Mouse (Mus musculus): ENCODE measurements at regions not wholly inside any gene's neighbourhood (a gene's known extent, or its start where the extent isn't known, plus 50 kb on each side); places are given as distances from the start of the nearest gene placed in this dataset.

GRCm38 (mm10) chr13:99847531-99847930 is 53.4 kb downstream of the Cartpt start:
- TF ChIP-seq EP300 (IDR thresholded peaks at IDR 0.05; ENCODE audit: insufficient read depth, low read depth, low read length) (no peak), POLR2A (IDR thresholded peaks at IDR 0.05; ENCODE audit: insufficient read depth, low read depth, low read length) (no peak), CTCF (IDR thresholded peaks at IDR 0.05) (no peak)
- H3K9ac ChIP-seq (ENCODE audit: low read depth, low read length) = no peak overlapping the region
- DNase-seq = no peak

GRCm38 (mm10) chr13:99842626-99843025 is 58.3 kb downstream of the Cartpt start:
- Histone ChIP-seq H3K9ac (ENCODE audit: low read depth, low read length) (no peak overlapping the region), H3K27me3 (ENCODE audit: control insufficient read depth, insufficient read depth, low read length) (no peaks in the 10 kb centered on the region), H3K36me3 (ENCODE audit: control insufficient read depth, insufficient read depth, low read length) (peaks cover 2% of the 10 kb centered on the region; the same call in 1 of the 2 replicates), H3K4me3 (no peak overlapping the region), H3K79me2 (replicated peaks; ENCODE audit: control insufficient read depth, insufficient read depth, low read length) (no peaks in the 10 kb centered on the region), H3K4me1 (ENCODE audit: control insufficient read depth, insufficient read depth, low read length) (peaks cover 3% of the 10 kb centered on the region; the same call in 1 of the 2 replicates), H3K27ac (no peak overlapping the region)
- intact Hi-C loops (cut with DNase I) = no loop called here
- DNase-seq = no peak
- no peak for TF ChIP-seq EP300 (IDR thresholded peaks at IDR 0.05; ENCODE audit: insufficient read depth, low read depth, low read length)
- TF ChIP-seq POLR2A (IDR thresholded peaks at IDR 0.05; ENCODE audit: insufficient read depth, low read depth, low read length) = no peak
- TF ChIP-seq CTCF (IDR thresholded peaks at IDR 0.05) = peak; percentile 57
- 25% methylated on average over 9 of the region's 9 CpGs for WGBS

More at GRCm38 (mm10) chr13:99847531-99847930, 53.4 kb downstream of the Cartpt start:
- H3K27me3 ChIP-seq (ENCODE audit: control insufficient read depth, insufficient read depth, low read length) = no peaks in the 10 kb centered on the region
- no peaks in the 10 kb centered on the region for H3K79me2 ChIP-seq (replicated peaks; ENCODE audit: control insufficient read depth, insufficient read depth, low read length)
- H3K27ac ChIP-seq = no peak overlapping the region
- peaks cover 3% of the 10 kb centered on the region; the same call in 1 of the 2 replicates for H3K4me1 ChIP-seq (ENCODE audit: control insufficient read depth, insufficient read depth, low read length)
- WGBS = 30% methylated on average over 13 of the region's 13 CpGs
- peaks cover 2% of the 10 kb centered on the region for H3K36me3 ChIP-seq (ENCODE audit: control insufficient read depth, insufficient read depth, low read length)
- no peak overlapping the region for H3K4me3 ChIP-seq
- intact Hi-C loops (cut with DNase I) = no loop called here

- Histone ChIP-seq H3K4me1 (ENCODE audit: control insufficient read depth, insufficient read depth, low read length) (peaks cover 4% of the 10 kb centered on the region; the same call in 1 of the 2 replicates), H3K27ac (no peak overlapping the region), H3K27me3 (ENCODE audit: control insufficient read depth, insufficient read depth, low read length) (no peaks in the 10 kb centered on the region), H3K9ac (ENCODE audit: low read depth, low read length) (no peak overlapping the region), H3K79me2 (replicated peaks; ENCODE audit: control insufficient read depth, insufficient read depth, low read length) (no peaks in the 10 kb centered on the region), H3K4me3 (no peak overlapping the region), H3K36me3 (ENCODE audit: control insufficient read depth, insufficient read depth, low read length) (peaks cover 2% of the 10 kb centered on the region; the same call in 1 of the 2 replicates)
- 50% methylated on average over 9 of the region's 9 CpGs for WGBS
- intact Hi-C loops (cut with DNase I) = loop anchor here (5.0 kb wide), 2 partner anchors 232 to 327 kb away; no protein-coding TSS in a partner anchor
- TF ChIP-seq POLR2A (IDR thresholded peaks at IDR 0.05; ENCODE audit: insufficient read depth, low read depth, low read length) (no peak), CTCF (IDR thresholded peaks at IDR 0.05) (no peak), EP300 (IDR thresholded peaks at IDR 0.05; ENCODE audit: insufficient read depth, low read depth, low read length) (no peak)
- DNase-seq = no peak
Measured at GRCm38 (mm10) chr13:99839446-99839845, 61.4 kb downstream of the Cartpt start.

- Histone ChIP-seq H3K27me3 (ENCODE audit: control insufficient read depth, insufficient read depth, low read length) (no peaks in the 10 kb centered on the region), H3K27ac (peak overlapping the region; percentile 36; the same call in 1 of the 2 replicates)
Measured at GRCm38 (mm10) chr13:99837772-99838425, 63.0 kb downstream of the Cartpt start.

GRCm38 (mm10) chr13:99837180-99837579 is 63.7 kb downstream of the Cartpt start:
- no peak overlapping the region for H3K9ac ChIP-seq (ENCODE audit: low read depth, low read length)
- H3K4me1 ChIP-seq (ENCODE audit: control insufficient read depth, insufficient read depth, low read length) = peaks cover 4% of the 10 kb centered on the region; the same call in 1 of the 2 replicates
- intact Hi-C loops (cut with DNase I) = loop anchor here (1.0 to 5.0 kb wide), 4 partner anchors 230 to 484 kb away; no protein-coding TSS in a partner anchor
- H3K79me2 ChIP-seq (replicated peaks; ENCODE audit: control insufficient read depth, insufficient read depth, low read length) = no peaks in the 10 kb centered on the region
- H3K27me3 ChIP-seq (ENCODE audit: control insufficient read depth, insufficient read depth, low read length) = no peaks in the 10 kb centered on the region
- TF ChIP-seq EP300 (IDR thresholded peaks at IDR 0.05; ENCODE audit: insufficient read depth, low read depth, low read length) = no peak
- TF ChIP-seq POLR2A (IDR thresholded peaks at IDR 0.05; ENCODE audit: insufficient read depth, low read depth, low read length) = no peak
- TF ChIP-seq CTCF (IDR thresholded peaks at IDR 0.05) = no peak
- H3K27ac ChIP-seq = no peak overlapping the region
- no peak for DNase-seq
- peaks cover 2% of the 10 kb centered on the region; the same call in 1 of the 2 replicates for H3K36me3 ChIP-seq (ENCODE audit: control insufficient read depth, insufficient read depth, low read length)
- 76% methylated on average over 6 of the region's 6 CpGs for WGBS
- H3K4me3 ChIP-seq = no peak overlapping the region

More at GRCm38 (mm10) chr13:99837772-99838425, 63.0 kb downstream of the Cartpt start:
- WGBS = 25% methylated on average over 11 of the region's 11 CpGs
- H3K79me2 ChIP-seq (replicated peaks; ENCODE audit: control insufficient read depth, insufficient read depth, low read length) = no peaks in the 10 kb centered on the region
- peaks cover 2% of the 10 kb centered on the region; the same call in 1 of the 2 replicates for H3K36me3 ChIP-seq (ENCODE audit: control insufficient read depth, insufficient read depth, low read length)
- no peak overlapping the region for H3K4me3 ChIP-seq
- H3K9ac ChIP-seq (ENCODE audit: low read depth, low read length) = peak overlapping the region; percentile 48; the same call in 1 of the 2 replicates
- DNase-seq = peak; percentile 59 to 60
- H3K4me1 ChIP-seq (ENCODE audit: control insufficient read depth, insufficient read depth, low read length) = peaks cover 4% of the 10 kb centered on the region; the same call in 1 of the 2 replicates
- TF ChIP-seq EP300 (IDR thresholded peaks at IDR 0.05; ENCODE audit: insufficient read depth, low read depth, low read length) (0 out of 2 replicates have a peak, but pooled peaks have one; percentile 33), CTCF (IDR thresholded peaks at IDR 0.05) (peak; percentile 96; the same call in 1 of the 2 replicates), POLR2A (IDR thresholded peaks at IDR 0.05; ENCODE audit: insufficient read depth, low read depth, low read length) (no peak)
- intact Hi-C loops (cut with DNase I) = loop anchor here (1.0 to 5.0 kb wide), 4 partner anchors 231 to 485 kb away; no protein-coding TSS in a partner anchor
